Comparison of ENCODE assay signal across 1 mouse cellular context in the genomic region with DNA sequence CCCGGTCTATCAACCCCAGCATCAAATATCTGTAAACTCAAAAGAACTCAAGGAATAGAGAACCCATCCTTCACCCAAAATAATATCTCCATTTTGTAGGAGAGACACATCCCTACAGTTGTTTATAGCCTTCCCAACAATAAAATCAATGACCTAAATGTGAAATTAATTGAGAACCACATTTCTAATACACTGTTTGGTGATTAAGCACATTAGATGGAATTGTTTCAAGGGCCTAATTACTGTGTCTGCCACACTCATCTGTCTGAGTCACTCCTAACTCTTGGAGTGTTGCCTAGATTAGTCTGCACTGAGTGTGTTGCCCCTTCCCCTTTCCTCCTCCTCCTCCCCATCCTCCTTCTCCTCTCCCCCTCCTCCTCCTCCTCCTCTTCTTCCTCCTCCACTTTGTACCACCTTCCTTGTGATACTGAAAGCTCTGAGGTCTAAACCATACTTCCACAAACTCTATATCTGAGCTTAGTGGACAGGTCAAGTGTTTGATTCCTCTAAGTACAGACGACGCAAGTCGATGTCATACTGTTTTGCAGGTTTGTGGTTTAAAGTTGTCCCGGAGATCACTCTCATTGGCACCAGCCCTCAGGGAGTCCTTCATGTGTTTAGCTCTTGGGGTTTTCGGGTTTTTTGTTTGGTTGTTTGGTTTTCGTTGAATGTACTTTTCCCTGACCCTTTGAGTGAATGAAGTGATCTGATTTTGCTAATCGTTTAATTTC.
TF ChIP-seq lines count a peak whose summit lies in the region.

No protein-coding gene starts in this region.

TF ChIP-seq in MEL, 35 proteins besides CTCF, POLR2A, EP300 and RAD21 (continued from another document):
- TF ChIP-seq NRF1 (IDR thresholded peaks at IDR 0.05; ENCODE audit: insufficient read depth, low read depth, low read length, poor library complexity, severe bottlenecking) (no peak), MXI1 (IDR thresholded peaks at IDR 0.05; ENCODE audit: low read depth, low read length) (no peak), GABPA (IDR thresholded peaks at IDR 0.05; ENCODE audit: low read depth, low read length) (no peak), NELFE (IDR thresholded peaks at IDR 0.05; ENCODE audit: low read depth, low read length) (no peak), E2F4 (IDR thresholded peaks at IDR 0.05; ENCODE audit: borderline replicate concordance, low read depth, low read length) (no peak), USF2 (IDR thresholded peaks at IDR 0.05; ENCODE audit: borderline replicate concordance in 1 of 2, insufficient read depth in 1 of 2, low read depth in 1 of 2, low read length in 2 of 2) (no peak)
